Mouse (Mus musculus): Measurements from ENCODE around the gene Hes6.

DNA sequence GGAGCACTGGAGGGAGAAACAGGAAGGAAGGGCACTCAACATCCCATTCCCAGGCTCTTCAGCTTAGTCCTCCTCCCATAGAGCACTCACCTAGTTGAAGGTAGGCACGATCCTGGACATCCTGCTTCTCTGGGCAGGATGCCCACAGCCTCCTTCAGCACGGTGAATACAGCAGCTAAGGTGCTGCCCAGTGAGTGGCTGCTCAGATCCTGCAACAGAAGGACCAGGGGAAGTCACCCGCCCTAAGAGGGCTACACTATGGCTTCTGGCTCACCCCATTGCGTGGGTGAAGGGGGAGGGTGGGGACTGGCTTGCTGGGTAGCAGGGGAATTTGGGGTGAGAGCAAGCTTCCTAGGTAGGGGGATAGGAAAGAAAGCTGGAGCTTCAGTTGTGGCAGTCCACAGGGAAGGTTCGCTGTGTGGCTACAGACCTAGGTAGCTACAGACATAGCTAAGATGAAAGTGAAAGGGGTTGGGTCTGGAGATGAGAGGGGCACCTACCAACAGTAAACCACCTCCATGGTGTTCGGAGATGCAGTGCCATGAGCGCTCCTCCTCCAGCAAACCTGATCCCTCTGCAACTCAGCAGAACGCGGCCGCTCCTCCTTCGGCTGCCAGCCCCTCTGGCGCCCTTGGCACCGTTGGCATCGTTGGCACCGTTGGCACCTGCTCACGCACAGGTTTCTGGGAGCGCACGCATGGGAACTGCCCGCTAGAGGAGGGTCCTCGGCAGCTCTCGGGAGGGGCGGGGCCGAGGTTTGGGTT is 8.2 kb downstream of the Hes6 start:
- TF ChIP-seq CTCF (IDR thresholded peaks at IDR 0.05; ENCODE audit: borderline replicate concordance, insufficient read depth, low read length) (no peak), POLR2A (IDR thresholded peaks at IDR 0.05; ENCODE audit: low read depth, low read length) (no peak)

All from embryonic fibroblast, embryonic 13.5 days (primary cell).